In genomic region chr17:43121096-43121495, GRCm38 (mm10) we compare ENCODE assay signal across 27 mouse cellular contexts.
DNase-seq lines count a peak whose midpoint lies in the region; ATAC-seq and TF ChIP-seq lines count a peak whose summit lies in the region.
"Had no signal": no experiment of that assay in that cellular context is flagged by ENCODE, and none has a peak within 500 bp of the region (broad histone marks: within the 10 kb centered on the region; RNA-seq: fewer than 3 reads in every experiment).

No protein-coding gene starts in this region.

- H3K36me3 ChIP-seq in stomach, postnatal 0 days (ENCODE audit: control insufficient read depth, insufficient read depth, low read length), result no peaks in the 10 kb centered on the region
- H3K36me3 ChIP-seq: hindbrain, embryonic 10.5 days; intestine, embryonic 15.5 days; limb, embryonic 10.5 days; midbrain, embryonic 15.5 days; neural tube, embryonic 12.5 days had no signal

- no peaks in the 10 kb centered on the region for H3K27me3 ChIP-seq in stomach, postnatal 0 days (ENCODE audit: control insufficient read depth, insufficient read depth, low read length)
- H3K27me3 ChIP-seq: intestine, embryonic 15.5 days; midbrain, embryonic 15.5 days; neural tube, embryonic 12.5 days had no signal

- no peak overlapping the region for H3K4me2 ChIP-seq in stomach, postnatal 0 days (replicated peaks; ENCODE audit: low read depth)
- H3K4me2 ChIP-seq: heart, embryonic 11.5 days; intestine, embryonic 15.5 days; midbrain, embryonic 15.5 days; neural tube, embryonic 12.5 days had no signal

- 68% methylated on average over 2 of the region's 2 CpGs for WGBS in stomach, postnatal 0 days

- intact Hi-C loops in left cerebral cortex, postnatal 14 days (cut with DNase I), result no loop called here

- no peak for ATAC-seq in stomach, postnatal 0 days (ENCODE audit: low FRiP score, low TSS enrichment)
- ATAC-seq: activated CD4-positive, CD25-positive, alpha-beta regulatory T cell, adult 4 months; forebrain, embryonic 14.5 days; hindbrain, embryonic 16.5 days; intestine, embryonic 15.5 days; midbrain, embryonic 15.5 days had no signal

- H3K27ac ChIP-seq in stomach, postnatal 0 days (replicated peaks), result no peak overlapping the region
- H3K27ac ChIP-seq: gastrocnemius, adult 2 months; hindbrain, embryonic 10.5 days; intestine, embryonic 15.5 days; limb, embryonic 10.5 days; macrophage; midbrain, embryonic 15.5 days; neural tube, embryonic 12.5 days had no signal

- H3K4me3 ChIP-seq in stomach, postnatal 0 days (ENCODE audit: low read depth, low read length), result no peak overlapping the region
- H3K4me3 ChIP-seq: gastrocnemius, adult 2 months; hindbrain, embryonic 10.5 days; intestine, embryonic 15.5 days; limb, embryonic 10.5 days; midbrain, embryonic 15.5 days; neural tube, embryonic 12.5 days had no signal

- no peaks in the 10 kb centered on the region for H3K9me3 ChIP-seq in stomach, postnatal 0 days (ENCODE audit: control insufficient read depth, low read length)
- H3K9me3 ChIP-seq: hindbrain, embryonic 10.5 days; intestine, embryonic 15.5 days; limb, embryonic 10.5 days; midbrain, embryonic 15.5 days; neural tube, embryonic 12.5 days had no signal

- no peak for TF ChIP-seq EP300 in stomach, postnatal 0 days (optimal IDR thresholded peaks at IDR 0.05)

- H3K4me1 ChIP-seq in stomach, postnatal 0 days (replicated peaks; ENCODE audit: control insufficient read depth, insufficient read depth), result no peaks in the 10 kb centered on the region
- H3K4me1 ChIP-seq: hindbrain, embryonic 10.5 days; limb, embryonic 10.5 days; midbrain, embryonic 15.5 days; neural tube, embryonic 12.5 days had no signal

- peak; percentile 14 to 66 for DNase-seq in left cerebral cortex, postnatal 14 days (ENCODE audit: low spot score in 2 of 2)
- DNase-seq in left cerebral cortex, adult 11 months (ENCODE audit: low spot score), result no peak
- peak; percentile 42 to 64 for DNase-seq in layer of hippocampus, adult 18-20 months (ENCODE audit: low spot score in 2 of 2)
- peak; percentile 22 for DNase-seq in layer of hippocampus, adult 9-10 months (ENCODE audit: low spot score)
- peak; percentile 8 for DNase-seq in stomach, postnatal 0 days (ENCODE audit: low spot score)
- no peak for DNase-seq in kidney, postnatal 4 days
- DNase-seq in thymus, postnatal 36 days, result no peak
- DNase-seq: adrenal gland, adult 8-10 months; cerebellum, adult 8-10 months; cerebellum, postnatal 36 days; gastrocnemius, adult 2 months; kidney, adult 8-10 months; kidney, postnatal 14 days; liver; retina, postnatal 1 day; spleen, adult 18-20 months; thymus, postnatal 4 days had no signal

- H3K9ac ChIP-seq in stomach, postnatal 0 days (ENCODE audit: low read length), result no peak overlapping the region
- H3K9ac ChIP-seq: intestine, embryonic 15.5 days; midbrain, embryonic 15.5 days; neural tube, embryonic 12.5 days had no signal

- no peak for TF ChIP-seq CTCF in stomach, postnatal 0 days (IDR thresholded peaks at IDR 0.05; ENCODE audit: low read depth)

Comparison
In these comparisons a context has a peak if more than half of its experiments do, and no peak if none do; other contexts are left out.
1. DNase-seq: peak in left cerebral cortex, postnatal 14 days (2 of 2), layer of hippocampus, adult 18-20 months (2 of 2), layer of hippocampus, adult 9-10 months (single experiment) and stomach, postnatal 0 days (single experiment); none in left cerebral cortex, adult 11 months (single experiment), kidney, postnatal 4 days (0 of 2) and thymus, postnatal 36 days (0 of 2).